Mouse (Mus musculus) hindlimb bud, embryonic 11.5 days (tissue): Measurements from ENCODE around the gene Tmem135.
A peak's percentile ranks its signal among the peaks of the same experiment; 100 is the strongest.

ENCODE experiments used
- DNase-seq: peaks from one replicate; pipeline ENCODE4 v3.0.0-alpha.2; 2012; ENCODE audit warnings: low read depth, low spot score; ENCODE audit errors: extremely low spot score

The Tmem135 gene

DNA sequence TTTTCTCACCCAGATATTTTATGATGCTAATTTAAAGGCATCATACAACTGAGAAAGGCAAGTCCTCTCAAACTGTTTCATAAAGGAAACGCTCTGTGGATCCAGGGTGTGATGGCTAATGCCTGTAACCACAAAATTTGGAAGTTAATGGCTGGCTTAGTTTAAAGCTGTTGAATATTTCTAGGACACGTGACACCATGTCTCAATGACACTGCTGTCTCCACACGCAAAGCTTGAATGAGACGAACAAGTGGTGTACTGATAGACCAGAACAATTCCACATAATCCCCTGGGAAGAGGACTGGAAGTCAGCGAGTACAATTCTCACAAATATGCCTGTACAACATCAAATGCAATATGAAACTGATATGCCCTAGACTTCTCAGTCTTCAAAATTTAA lies 200.9 kb downstream of the Tmem135 start:
- DNase-seq, result no peak

- no peak for DNase-seq
These were observed 202.1 kb downstream of the Tmem135 start for GRCm38 (mm10) chr7:89201954-89202353.

- DNase-seq, result no peak
These were observed 205.5 kb downstream of the Tmem135 start for GRCm38 (mm10) chr7:89198499-89198898.

GRCm38 (mm10) chr7:89193459-89193858 lies 210.6 kb downstream of the Tmem135 start:
- no peak for DNase-seq

DNA sequence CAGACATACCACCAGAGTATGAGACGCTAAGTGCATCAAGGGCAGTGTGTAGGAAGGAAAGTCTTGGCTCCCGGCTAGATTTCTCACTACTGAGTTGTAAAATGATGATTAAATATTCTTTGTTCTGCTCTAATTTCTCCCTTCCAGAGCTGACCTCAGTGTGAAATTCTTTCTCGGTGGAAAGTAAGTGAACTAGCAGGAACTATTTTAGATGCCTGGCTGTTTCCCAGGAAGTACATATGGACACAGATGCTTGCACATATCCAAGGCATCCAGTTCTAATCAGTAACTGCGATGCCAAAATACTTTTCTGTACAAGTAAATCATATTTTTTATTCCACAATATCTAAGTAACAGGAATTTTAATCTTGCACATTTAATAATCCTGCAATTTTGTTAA lies 220.1 kb downstream of the Tmem135 start:
- no peak for DNase-seq

GRCm38 (mm10) chr7:89182943-89183342 lies 221.1 kb downstream of the Tmem135 start:
- DNase-seq, result no peak

DNA sequence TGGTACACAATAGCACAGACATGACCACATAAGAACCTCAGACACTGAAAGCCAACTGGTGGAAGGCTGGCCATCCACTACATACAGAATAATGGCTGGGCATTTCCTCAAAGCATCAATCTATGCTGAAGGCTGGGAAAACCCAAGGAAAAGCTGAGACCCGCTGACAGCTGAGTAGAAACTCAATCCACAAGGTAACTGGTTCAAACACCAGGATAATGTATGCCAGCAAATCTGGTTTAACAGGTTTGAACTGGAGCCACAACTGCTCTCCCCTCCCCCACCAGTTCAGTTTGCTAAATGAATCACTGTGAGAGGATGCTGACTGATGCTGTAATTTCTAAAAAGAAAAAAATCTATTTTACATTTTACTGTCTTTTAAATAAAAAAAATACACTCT lies 222.7 kb downstream of the Tmem135 start:
- DNase-seq, result no peak

GRCm38 (mm10) chr7:89178601-89179000 lies 225.4 kb downstream of the Tmem135 start:
- DNase-seq, result no peak

GRCm38 (mm10) chr7:89177926-89178325 lies 226.1 kb downstream of the Tmem135 start:
- DNase-seq, result no peak

DNA sequence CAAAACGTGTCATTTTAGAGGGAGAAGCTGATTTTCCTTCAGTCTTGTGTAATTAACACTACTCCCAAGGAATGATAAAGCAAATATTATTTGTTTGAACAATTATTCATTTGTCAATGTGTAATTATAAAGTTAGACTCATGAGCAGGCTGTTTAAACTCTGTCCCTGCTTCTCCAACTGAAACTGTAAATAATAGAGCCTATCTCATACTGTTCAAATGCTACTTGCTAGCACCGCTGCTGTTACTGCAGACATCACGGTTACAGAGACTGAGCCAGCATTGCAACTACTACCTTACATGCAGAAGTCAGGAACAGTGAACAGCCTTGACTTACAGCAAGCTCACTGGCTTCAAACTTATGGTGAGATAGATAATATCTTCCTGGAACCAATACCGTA lies 229.6 kb downstream of the Tmem135 start:
- no peak for DNase-seq

DNA sequence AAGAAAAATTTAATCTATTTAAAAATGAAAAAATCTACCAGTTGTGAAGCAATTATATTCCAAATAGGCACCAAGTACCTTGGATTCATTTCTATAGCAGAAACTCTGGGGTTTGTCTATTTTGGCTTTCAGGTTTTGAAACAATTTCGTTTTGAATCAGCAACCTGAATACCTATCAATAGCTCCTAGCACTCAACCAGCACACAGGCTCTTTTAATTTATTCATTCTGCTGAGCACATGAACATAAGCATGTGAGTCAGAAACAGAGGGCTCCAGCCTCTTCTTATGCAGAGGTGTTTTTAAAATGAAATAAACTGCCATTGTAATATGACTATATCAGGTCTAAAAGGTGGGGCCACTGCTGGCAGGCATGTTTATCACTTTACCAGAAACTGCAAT lies 231.0 kb downstream of the Tmem135 start:
- no peak for DNase-seq

GRCm38 (mm10) chr7:89171790-89172467 lies 232.1 kb downstream of the Tmem135 start:
- DNase-seq, result no peak

DNA sequence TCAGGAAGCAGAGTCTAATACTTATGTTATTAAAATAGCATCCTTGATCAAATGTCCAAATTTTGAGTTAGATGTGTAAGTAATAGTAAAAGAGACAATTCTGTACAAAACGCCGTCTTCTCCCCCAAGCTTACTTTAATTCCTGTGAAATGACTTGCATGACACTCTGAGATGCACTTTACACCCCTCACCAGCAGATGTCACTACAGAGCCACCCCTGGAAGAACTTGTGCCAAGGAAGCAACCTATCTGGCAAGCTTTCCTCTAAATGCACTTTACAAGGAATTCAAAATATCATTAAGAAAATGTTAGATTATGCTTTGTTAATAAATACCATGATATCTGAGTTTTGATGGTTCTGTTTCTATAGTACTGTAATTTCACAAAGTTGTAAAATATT lies 235.4 kb downstream of the Tmem135 start:
- peak; percentile 53 for DNase-seq

DNA sequence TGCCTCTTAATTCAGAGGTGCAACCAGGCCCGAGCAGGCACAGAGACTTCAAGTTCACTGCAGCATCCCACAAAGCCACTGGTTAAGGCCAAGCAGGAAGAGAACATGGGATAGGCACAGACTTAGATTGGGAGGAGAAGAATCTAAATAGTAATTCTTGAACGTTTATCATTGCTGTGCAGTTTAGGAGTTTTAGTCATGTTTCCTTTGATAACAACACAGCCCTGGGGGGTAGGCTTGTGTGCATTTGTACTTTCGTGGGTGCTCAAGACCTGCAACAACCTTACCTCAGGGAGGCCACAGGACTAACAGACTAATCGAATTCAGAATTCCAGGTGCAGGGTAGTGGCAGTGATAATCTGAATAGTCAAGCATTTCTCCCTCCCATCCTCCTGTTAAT lies 238.5 kb downstream of the Tmem135 start:
- no peak for DNase-seq

GRCm38 (mm10) chr7:89161610-89162378 lies 242.2 kb downstream of the Tmem135 start:
- DNase-seq, result no peak

DNA sequence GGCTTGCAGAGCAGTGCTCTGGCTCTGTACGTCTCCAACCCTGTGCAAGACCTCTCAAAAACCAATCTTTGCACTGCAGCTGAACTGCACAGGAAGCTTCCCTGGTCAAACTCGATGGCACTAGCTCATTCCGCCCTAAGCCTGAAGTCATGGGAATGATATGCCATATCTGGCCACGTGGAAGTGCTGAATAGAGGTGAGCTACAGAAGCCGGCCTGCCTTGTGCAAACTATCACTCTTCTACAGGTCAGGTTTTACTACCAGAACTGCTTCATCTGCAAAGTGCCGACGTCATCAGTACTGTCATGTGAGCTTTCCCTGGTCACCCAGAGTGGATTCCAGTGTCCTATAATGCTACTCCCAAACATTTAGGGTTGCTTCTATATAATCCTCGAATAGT lies 246.7 kb downstream of the Tmem135 start:
- no peak for DNase-seq

GRCm38 (mm10) chr7:89156629-89157028 lies 247.4 kb downstream of the Tmem135 start:
- no peak for DNase-seq

DNA sequence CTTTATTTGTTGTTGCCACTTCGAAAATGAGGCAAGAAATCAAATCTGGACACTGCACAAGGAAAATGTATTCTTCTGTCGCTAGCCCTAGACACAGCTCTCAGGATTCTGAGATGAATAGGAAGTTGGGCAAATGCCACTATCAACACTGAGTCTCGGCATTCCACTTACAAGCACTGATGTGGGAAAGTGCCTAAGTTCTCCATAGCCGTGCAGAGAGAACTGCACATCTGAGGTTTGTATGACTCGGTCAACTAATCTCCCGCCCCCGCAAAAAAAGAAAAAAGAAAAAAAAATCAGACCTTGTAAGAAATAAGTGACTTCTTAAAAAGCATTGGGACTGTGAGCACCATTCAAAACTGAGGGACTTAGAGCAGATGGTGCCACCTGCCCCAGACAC lies 248.3 kb downstream of the Tmem135 start:
- DNase-seq, result no peak

- no peak for DNase-seq
These were observed 248.8 kb downstream of the Tmem135 start for GRCm38 (mm10) chr7:89155223-89155622.

- DNase-seq, result no peak
These were observed 252.7 kb downstream of the Tmem135 start for GRCm38 (mm10) chr7:89151345-89151744.

DNA sequence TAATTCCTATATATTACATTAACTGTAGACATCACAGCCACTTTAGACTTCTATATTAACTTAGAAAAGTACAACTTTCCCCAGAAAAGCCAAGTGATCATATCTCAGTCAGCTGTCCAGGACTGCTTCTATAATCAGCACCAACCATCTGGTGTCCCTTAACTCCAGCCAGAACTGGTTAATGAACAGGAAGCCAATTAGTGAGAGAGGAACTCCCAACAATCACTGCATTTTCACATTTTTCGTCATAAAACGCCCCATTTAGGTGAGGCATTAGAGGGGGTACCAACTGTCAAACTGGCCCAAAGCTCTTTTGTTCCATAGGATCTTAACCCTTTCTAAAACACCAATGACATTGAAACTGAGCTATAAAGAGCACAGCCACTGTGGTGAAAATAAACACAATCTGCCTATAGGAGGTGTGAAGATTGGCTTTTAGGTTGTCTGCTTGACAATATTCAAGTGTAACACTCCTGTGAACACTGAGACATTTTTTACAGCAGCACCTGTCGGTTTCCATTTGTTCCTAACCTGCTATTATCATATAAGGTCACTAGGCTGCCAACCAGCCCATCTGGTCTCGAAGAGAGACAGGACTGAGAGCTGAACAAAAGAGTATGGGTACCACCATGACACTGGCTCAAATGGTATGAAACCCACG lies 263.3 kb downstream of the Tmem135 start:
- no peak for DNase-seq

DNA sequence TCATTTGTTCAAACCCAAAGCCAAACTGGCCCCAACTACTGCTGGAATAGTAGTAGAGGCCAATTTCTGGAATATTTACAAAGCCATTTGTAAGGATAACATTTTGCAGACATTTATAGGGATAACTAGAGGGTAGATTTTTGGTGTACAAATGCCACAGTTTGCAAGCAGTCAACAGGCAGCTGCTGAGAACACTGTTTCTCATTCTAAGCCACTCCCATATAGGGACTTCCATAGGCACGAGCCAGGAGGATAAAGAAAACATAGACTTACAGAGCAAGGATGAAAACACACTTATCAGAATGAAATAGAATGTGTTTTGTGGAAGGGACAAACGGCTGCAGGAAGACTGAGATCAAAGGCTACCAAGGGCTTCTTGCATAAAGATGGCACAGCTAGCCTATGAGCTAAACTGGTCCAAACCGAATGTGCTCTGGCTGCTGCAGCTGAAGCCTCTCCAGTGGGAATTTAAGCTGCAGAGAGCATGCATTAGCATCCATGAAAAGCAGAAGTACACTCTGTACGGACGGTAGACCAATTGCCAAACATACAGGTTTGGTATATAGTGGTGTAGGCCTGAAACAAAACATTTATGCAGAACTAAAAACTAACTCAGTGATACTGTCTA lies 269.0 kb downstream of the Tmem135 start:
- no peak for DNase-seq
